Comparison of ENCODE assay signal across 8 mouse cellular contexts in genomic region chr16:10313226-10313625, GRCm38 (mm10). TPM values are rescaled to one million over a fixed set of nuclear protein-coding genes. Genes with fewer than 3 reads are reported as not detected.
DNase-seq lines count a peak whose midpoint lies in the region; ATAC-seq lines count a peak whose summit lies in the region.

No protein-coding gene starts in this region.

- peak overlapping the region; percentile 40 for H3K9ac ChIP-seq in midbrain, embryonic 12.5 days (replicated peaks)

- H3K27me3 ChIP-seq in midbrain, embryonic 12.5 days = peaks cover 35% of the 10 kb centered on the region

- no peaks in the 10 kb centered on the region for H3K36me3 ChIP-seq in midbrain, embryonic 12.5 days

- WGBS in midbrain, embryonic 12.5 days = 3% methylated on average over 15 of the region's 15 CpGs

- H3K4me2 ChIP-seq in midbrain, embryonic 12.5 days (replicated peaks) = peak overlapping the region; percentile 89

- intact Hi-C loops in left cerebral cortex, postnatal 36 days (cut with DNase I) = no loop called here

- peak; percentile 27; the same call in 1 of the 2 replicates for ATAC-seq in granulocyte monocyte progenitor cell, adult 5-6 weeks (replicated peaks; ENCODE audit: poor library complexity, severe bottlenecking)
- peak; percentile 62 for ATAC-seq in midbrain, embryonic 12.5 days (ENCODE audit: low FRiP score, low read depth)

- peak; percentile 36 for DNase-seq in adrenal gland, postnatal 14 days
- DNase-seq in adrenal gland, postnatal 4 days (ENCODE audit: low spot score in 2 of 2) = no peak
- peak; percentile 71 for DNase-seq in NIH3T3 (ENCODE audit: low read depth)
- peak; percentile 20 to 55 for DNase-seq in kidney, postnatal 4 days
- DNase-seq in left cerebral cortex, postnatal 36 days (ENCODE audit: low spot score in 2 of 2) = no peak
- no peak for DNase-seq in cerebellum, adult 11 months

- no peaks in the 10 kb centered on the region for H3K9me3 ChIP-seq in midbrain, embryonic 12.5 days

- no peak overlapping the region for H3K27ac ChIP-seq in midbrain, embryonic 12.5 days (replicated peaks)

- H3K4me1 ChIP-seq in midbrain, embryonic 12.5 days = peaks cover 7% of the 10 kb centered on the region; the same call in 1 of the 2 replicates

- H3K4me3 ChIP-seq in midbrain, embryonic 12.5 days = peak overlapping the region; percentile 50

RNA-seq across cellular contexts. Expression of gene Emp2, which starts 0.5 kb away (rescaled TPM):
- total RNA-seq in adrenal gland, postnatal 14 days (2021) = 8.3 and 8.5 TPM in 2 replicates
- 10 to 100 TPM in 1 of 2 experiments, 1 to 10 TPM in 1; 9.7 to 12.5 TPM for total RNA-seq in adrenal gland, postnatal 4 days (2021)
- not detected in 2 replicates for total RNA-seq in granulocyte monocyte progenitor cell, adult 5-6 weeks (2014; fragmentation: Nextera tagmentation)
- total RNA-seq in granulocyte monocyte progenitor cell, adult 5-6 weeks (2017) = not detected in 2 replicates
- 2.9 and 4.4 TPM in 2 replicates for polyA plus RNA-seq in midbrain, embryonic 12.5 days (2016; fragmentation: Nextera tagmentation; extraction: Ambion mirVana)
- 10 to 100 TPM; 12.2 to 12.9 TPM for total RNA-seq in left cerebral cortex, postnatal 36 days (2021)

Comparison
In these comparisons a context has a peak if more than half of its experiments do, and no peak if none do; other contexts are left out.
1. DNase-seq: peak in adrenal gland, postnatal 14 days (single experiment), NIH3T3 (single experiment) and kidney, postnatal 4 days (2 of 2); none in adrenal gland, postnatal 4 days (0 of 2), left cerebral cortex, postnatal 36 days (0 of 2) and cerebellum, adult 11 months (single experiment).